Comparison of ENCODE assay signal across 18 mouse cellular contexts in genomic region chr1:132595741-132596140, GRCm38 (mm10). TPM values are rescaled to one million over a fixed set of nuclear protein-coding genes. Genes with fewer than 3 reads are reported as not detected.
"Had no signal": no experiment of that assay in that cellular context is flagged by ENCODE, and none has a peak within 500 bp of the region (broad histone marks: within the 10 kb centered on the region; RNA-seq: fewer than 3 reads in every experiment).

No protein-coding gene starts in this region.

- H3K27ac ChIP-seq: limb, embryonic 12.5 days; liver, embryonic 13.5 days; lung, embryonic 15.5 days; macrophage; midbrain, embryonic 15.5 days; stomach, embryonic 15.5 days had no signal

- DNase-seq: kidney, adult 9 months; kidney, postnatal 36 days; layer of hippocampus, adult 9-11 months; liver; liver, embryonic 13.5 days; liver, postnatal 0 days; lung, postnatal 14 days; right cerebral cortex, postnatal 14 days; thymus, postnatal 4 days had no signal

- H3K4me1 ChIP-seq: limb, embryonic 12.5 days; liver, embryonic 13.5 days; lung, embryonic 15.5 days; stomach, embryonic 15.5 days had no signal

- H3K9ac ChIP-seq: limb, embryonic 12.5 days; liver, embryonic 13.5 days; liver, postnatal 0 days; lung, embryonic 15.5 days; midbrain, embryonic 15.5 days; stomach, embryonic 15.5 days had no signal

- H3K27me3 ChIP-seq: lung, embryonic 15.5 days; midbrain, embryonic 15.5 days; stomach, embryonic 15.5 days had no signal

- H3K36me3 ChIP-seq: limb, embryonic 12.5 days; liver, embryonic 13.5 days; lung, embryonic 15.5 days; stomach, embryonic 15.5 days had no signal

- H3K4me2 ChIP-seq: limb, embryonic 12.5 days; liver, embryonic 13.5 days; lung, embryonic 15.5 days; midbrain, embryonic 11.5 days; midbrain, embryonic 15.5 days; stomach, embryonic 15.5 days had no signal

- H3K9me3 ChIP-seq: limb, embryonic 12.5 days; liver, embryonic 13.5 days; lung, embryonic 15.5 days; megakaryocyte, embryonic 14.5 days; midbrain, embryonic 15.5 days; stomach, embryonic 15.5 days had no signal

- ATAC-seq: liver, postnatal 0 days; midbrain, embryonic 15.5 days had no signal

- H3K4me3 ChIP-seq: limb, embryonic 12.5 days; liver, embryonic 13.5 days; lung, embryonic 15.5 days; megakaryocyte, embryonic 14.5 days; midbrain, embryonic 15.5 days; stomach, embryonic 15.5 days had no signal

RNA-seq across cellular contexts. Expression of gene Cntn2, which starts 52.7 kb away (rescaled TPM):
- polyA plus RNA-seq: macrophage; spleen, adult 2 months; testis, adult 2 months had no signal
